Mouse (Mus musculus): Measurements from ENCODE around the gene Tulp4.
"Not testable (repeated sequence)": the region's sequence is repeated elsewhere in the genome, so short reads cannot be mapped to it uniquely, and the experiment has no call there.

DNA sequence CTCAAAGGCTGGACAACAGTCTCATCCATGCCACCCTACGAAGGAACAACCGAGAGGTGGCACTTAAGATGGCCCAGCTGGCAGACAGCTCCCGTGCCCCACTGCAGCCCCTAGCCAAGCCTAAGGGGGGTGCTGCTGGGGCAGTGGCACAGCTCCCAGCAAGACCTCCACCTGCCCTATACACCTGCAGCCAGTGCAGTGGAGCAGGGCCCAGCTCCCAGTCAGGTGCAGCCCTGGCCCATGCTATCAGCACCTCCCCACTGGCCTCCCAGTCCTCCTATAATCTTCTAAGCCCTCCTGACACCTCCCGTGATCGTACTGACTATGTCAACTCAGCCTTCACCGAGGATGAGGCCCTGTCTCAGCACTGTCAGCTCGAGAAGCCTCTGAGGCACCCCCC is 126.4 kb downstream of the Tulp4 start:
- not testable (repeated sequence) for TF ChIP-seq EP300 (IDR thresholded peaks at IDR 0.05; ENCODE audit: insufficient read depth, low read depth, low read length); POLR2A (IDR thresholded peaks at IDR 0.05; ENCODE audit: insufficient read depth, low read length); CTCF (IDR thresholded peaks at IDR 0.05; ENCODE audit: low read depth, low read length)
